Mouse (Mus musculus) MN1 (cell line): ENCODE results near the gene Arfgef2.

Source experiments
- DNase-seq: peaks from one replicate; pipeline ENCODE4 v3.0.0-alpha.2; 2016; ENCODE audit warnings: low spot score

Arfgef2 gene

GRCm38 (mm10) chr2:166906523-166907182 lies 101.3 kb downstream of the Arfgef2 start:
- DNase-seq = peak; percentile 46

- DNase-seq = no peak
These were observed 104.3 kb downstream of the Arfgef2 start for GRCm38 (mm10) chr2:166909729-166910128.

GRCm38 (mm10) chr2:166910536-166910935 lies 105.1 kb downstream of the Arfgef2 start:
- DNase-seq = no peak

- DNase-seq = no peak
These were observed 118.6 kb downstream of the Arfgef2 start for GRCm38 (mm10) chr2:166923971-166924370.

GRCm38 (mm10) chr2:166933943-166934342 lies 128.6 kb downstream of the Arfgef2 start:
- DNase-seq = peak; percentile 63

GRCm38 (mm10) chr2:166934416-166934815 lies 129.0 kb downstream of the Arfgef2 start:
- no peak for DNase-seq

- no peak for DNase-seq
These were observed 130.2 kb downstream of the Arfgef2 start for GRCm38 (mm10) chr2:166935582-166935981.

- DNase-seq = no peak
These were observed 130.8 kb downstream of the Arfgef2 start for GRCm38 (mm10) chr2:166936166-166936565.

GRCm38 (mm10) chr2:166943146-166943545 lies 137.8 kb downstream of the Arfgef2 start:
- no peak for DNase-seq

- DNase-seq = no peak
These were observed 139.0 kb downstream of the Arfgef2 start for GRCm38 (mm10) chr2:166944346-166944745.

- DNase-seq = peak; percentile 52
These were observed 140.1 kb downstream of the Arfgef2 start for GRCm38 (mm10) chr2:166945456-166945855.
